Mouse (Mus musculus) megakaryocyte, adult 5-6 weeks (primary cell): ENCODE results near the gene Arhgef3. TPM values are rescaled to one million over a fixed set of nuclear protein-coding genes. Genes with fewer than 3 reads are reported as not detected.

Experiments used
- ATAC-seq: 2 replicates; pipeline ENCODE4 v1.8.0; 2016; ENCODE audit warnings: mild to moderate bottlenecking, inconsistent platforms; ENCODE audit not compliant: poor library complexity, severe bottlenecking
- total RNA-seq, 2 experiments: library from RNA; stranded (forward) in 1 of 2; stranded (reverse) in 1 of 2; fragments of 153-499, 151-499 nt in 1 of 2; fragments of 221-1000, 200-1000 nt in 1 of 2; gene quantifications; 2 replicates each; pipeline versions ENCODE4 v1.2.3 to v1.2.4; 2015 to 2017

The Arhgef3 gene
- total RNA-seq, 2 experiments from 2014 or later, result 40.5 to 58.8 TPM

DNA sequence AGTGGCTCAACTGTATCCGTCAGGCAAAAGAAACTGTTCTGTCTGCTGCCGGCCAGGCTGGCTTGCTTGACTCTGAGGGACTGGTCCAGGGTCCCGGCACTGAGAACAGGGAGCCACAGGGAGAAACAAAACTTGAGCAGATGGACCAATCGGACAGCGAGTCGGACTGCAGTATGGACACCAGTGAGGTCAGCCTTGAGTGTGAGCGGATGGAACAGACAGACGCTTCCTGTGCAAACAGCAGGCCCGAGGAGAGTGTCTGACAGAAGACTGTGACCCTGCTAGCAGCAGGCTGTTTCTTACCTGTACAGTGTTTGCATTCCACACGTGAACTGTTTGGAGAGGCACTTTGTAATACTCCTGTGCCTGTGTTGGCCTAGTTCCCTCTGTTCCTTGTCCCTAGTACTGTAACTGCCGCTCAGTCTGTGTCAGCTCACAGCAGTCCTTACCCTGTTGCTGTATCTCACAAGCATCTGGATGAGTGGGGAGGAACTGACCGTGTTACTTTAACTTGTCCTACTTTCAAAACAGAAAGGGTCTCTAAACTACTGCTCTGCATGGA is 287.1 kb downstream of the Arhgef3 start:
- ATAC-seq, result no peak

DNA sequence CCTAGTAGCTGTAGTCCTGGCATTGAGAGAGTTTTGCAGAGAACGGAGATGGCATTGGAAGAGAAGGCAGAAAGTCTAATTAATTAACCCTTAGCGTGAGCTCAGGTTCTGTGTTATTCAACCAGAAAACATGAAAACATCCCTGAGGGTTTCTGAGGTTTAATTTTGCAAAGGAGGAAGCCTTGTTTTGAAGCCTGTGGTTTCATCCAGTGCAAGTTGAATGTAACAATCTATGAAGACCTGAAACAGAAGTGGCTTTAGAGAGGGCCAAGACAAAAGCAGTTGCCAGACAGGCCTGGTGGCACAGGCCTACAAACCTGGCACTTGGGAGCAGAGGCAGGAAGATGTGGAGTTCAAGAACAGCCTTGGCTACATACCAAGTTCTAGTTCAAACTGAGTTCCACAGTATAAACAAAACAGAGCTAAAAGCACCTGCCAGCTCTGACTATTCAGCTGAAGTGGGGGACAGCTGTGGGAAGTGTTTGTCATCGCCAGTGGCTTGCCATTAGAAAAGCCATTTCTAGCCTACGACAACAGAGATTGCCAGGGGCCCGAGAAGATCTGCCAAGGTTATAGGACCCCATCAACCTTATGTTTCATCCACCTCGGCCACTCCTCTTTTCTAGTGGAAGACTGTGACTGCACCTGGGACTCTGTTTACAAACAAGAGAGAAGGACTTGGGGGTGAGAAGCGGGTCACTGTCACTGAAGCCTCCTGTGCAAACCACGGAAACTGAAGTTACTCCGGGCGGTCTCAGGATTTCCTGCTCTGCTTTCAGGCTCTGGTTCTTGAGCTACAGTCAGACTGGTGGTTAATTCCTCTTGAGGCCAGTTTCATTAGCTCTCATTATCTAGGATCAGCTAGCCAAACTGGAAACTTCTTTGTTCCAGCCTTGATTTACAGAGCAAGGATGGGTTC is 287.9 kb downstream of the Arhgef3 start:
- no peak for ATAC-seq

DNA sequence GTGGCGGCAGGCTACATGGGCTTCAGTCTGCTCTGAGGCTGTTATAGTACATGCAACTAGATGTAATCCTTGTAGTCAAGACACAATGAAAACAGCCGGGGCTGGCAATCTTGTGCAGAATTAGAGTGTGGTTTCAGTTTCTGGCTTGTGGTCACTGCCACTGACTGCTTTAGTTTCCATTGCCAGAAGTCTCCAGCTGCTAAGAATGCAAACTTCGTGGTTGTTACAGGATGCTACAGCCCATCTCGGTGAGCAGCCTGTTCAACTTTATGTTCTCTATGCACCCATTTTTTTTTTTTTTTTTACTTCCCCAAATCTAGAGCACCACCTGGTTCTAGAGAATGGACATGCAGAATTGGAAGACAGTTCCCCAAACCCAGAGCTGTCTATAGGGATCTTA is 290.8 kb downstream of the Arhgef3 start:
- ATAC-seq, result peak; percentile 84

DNA sequence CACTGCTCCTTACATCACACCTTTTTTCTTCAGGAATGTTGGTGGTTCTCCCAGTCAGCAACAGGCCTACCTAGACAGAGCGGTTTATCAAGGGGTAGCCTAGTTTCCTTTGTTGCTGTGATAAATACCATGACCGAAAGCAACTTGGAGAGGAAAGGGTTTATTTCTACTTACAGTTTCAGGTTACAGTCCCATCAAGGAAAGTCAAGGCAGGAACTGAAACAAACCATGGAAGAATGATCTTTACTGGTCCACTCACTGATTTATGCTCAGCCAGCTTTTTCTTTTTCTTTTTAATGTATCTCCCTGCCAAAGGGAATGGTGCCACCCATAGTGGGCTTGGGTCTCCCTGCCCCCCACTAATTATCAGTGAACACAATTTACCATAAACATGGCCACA is 291.2 kb downstream of the Arhgef3 start:
- ATAC-seq, result no peak

DNA sequence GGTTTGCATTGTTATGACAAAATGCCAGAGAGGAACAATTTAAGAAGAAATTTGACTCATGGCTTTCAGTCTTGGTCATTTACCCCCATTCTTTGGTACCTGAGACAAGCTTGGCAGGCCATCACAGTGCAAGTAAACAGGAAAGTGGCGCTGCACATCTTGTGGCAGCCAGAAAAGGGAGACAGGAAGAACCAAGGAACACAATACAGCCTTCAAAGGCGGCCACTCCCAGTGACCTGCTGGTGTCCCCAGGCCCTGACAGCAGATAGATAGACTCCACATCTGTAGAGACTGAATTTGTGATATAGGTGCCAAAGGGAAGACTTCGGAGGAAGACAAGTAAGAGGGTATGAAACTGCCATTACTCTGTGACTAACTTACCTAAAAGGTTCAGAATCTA is 293.5 kb downstream of the Arhgef3 start:
- no peak for ATAC-seq

DNA sequence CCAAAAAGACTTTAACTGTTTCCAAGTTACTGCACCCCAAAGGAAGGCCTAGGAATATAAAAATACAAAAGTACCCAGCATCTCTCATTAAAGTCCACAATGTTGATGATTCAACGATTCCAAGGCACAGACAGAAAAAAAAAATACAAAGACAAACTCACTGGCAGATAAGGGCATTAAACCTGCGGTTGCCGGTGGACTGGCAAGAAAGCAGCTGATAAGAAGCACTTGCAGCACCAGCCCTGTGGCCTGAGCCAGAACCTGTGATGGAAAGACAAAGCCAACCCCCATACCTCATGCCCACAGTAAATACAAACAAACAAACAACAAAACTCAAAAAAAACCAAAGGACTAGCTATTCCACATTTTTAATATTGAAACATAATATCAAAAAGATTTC is 295.0 kb downstream of the Arhgef3 start:
- ATAC-seq, result no peak

DNA sequence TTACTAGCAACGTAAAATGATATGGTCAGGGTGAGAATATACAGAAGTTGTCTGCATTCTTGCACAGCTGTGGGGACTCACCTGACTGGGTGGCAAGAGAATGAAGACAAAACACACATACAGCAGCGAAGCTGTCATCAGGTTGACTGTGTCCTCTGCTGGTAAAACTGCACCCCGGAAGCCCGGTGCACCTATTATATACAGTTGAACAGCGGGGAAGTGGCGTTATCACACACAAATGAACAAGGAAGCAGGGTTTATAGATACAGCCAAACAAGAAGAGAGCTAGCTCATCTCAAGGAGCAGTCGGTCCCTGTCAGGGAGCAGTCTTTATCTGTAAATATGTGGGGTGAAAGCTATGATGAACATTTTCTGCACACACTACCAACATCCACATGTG is 296.8 kb downstream of the Arhgef3 start:
- ATAC-seq, result no peak

DNA sequence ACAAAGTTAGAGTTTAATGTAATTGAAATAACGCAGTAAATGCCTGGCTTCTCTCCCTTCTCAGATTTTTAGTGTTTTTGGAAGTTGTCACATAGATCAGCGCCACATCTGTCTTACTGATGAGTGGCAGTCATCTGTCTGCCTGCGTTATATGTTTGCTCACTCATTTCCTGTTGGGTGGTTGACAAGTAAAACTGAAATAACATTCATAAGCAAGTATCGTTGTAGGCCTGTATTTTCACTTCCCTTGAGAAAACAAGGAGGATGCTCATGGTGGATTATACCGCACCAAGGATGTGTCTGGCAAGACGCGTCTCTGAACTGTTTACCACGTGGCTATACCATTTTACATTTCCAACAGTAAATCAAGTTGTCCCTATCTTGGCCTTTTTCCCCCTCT is 298.0 kb downstream of the Arhgef3 start:
- ATAC-seq, result peak; percentile 71

DNA sequence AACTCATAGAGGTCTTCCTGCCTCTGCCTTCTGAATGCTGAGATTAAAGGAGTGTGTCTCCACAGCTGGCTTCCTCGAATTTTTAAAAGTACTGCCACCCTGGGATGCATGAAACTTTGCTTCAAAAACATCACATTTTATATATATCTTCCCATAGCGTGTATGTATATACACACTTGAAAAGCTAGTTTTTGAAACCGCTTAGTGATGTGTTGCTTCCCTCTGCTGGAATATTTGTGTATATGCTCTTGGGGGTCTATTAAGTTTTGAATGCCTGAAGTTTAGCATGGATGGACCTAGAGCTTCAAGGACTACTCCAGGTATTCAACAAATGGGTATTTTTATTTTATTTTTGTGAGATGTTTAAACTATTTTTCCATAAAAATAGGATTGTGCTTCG is 299.3 kb downstream of the Arhgef3 start:
- ATAC-seq, result peak; percentile 80

DNA sequence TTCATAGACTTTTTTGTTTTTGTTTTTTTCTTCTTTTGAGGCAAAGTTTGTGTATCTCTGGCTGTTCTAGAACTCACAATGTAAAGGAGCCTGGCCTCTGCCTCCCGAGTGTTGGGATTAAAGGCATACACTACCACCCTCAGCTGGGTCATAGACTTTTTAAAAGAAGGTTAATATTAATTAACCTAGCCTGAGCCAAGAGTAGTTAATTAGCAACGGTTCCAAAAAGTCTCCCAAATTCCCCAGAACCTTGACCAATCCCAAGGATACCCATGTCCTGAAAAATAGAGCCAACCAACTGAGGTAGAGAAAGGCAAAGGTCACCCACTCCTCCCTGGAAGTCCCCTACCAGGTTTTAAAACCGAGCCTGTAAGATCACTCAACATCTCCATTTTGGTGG is 306.1 kb downstream of the Arhgef3 start:
- ATAC-seq, result no peak

DNA sequence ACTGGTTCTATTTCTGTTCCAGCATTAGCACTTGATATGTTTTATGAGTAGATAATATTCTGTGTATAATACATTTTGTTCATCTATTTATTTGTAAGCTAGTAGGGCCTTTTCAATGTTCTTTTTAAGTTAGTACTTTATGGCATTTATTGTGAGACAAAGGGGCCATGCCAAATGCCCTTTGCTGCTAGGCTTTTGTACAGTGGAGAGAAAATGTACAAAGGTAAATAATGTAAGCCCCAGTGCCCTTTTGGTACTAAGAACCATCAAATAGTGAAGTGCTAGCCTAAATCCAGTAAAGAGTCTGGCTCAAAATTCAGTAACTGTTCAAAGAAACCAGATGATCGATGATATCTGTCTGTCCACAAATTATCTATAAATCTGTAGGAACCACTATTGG is 307.6 kb downstream of the Arhgef3 start:
- no peak for ATAC-seq

DNA sequence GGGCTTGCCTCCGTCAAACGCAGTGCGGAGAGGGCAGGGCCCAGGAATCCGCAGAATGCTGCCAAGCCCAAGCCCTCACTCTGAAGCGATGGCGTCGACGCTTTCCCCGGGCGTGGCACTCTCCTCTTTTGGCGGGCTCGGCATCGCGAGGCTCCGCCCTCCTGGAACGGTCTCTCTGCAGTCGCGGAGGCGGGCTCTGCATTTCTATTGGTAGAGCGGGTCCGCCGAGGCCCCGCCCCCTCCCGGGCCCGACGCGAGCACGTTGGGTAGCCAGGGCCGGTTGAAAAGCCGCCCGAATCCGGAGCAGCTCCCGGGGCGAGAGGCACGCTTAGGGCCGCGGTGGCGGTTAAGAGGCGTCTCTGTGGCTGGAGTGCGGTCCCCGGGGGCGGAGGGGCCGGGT is 313.9 kb downstream of the Arhgef3 start, which contains the start of gene Fam208a:
Gene Fam208a (plus strand): TSS at position 262 of the 400 bp plus-strand sequence.
- peak; percentile 95 for ATAC-seq

DNA sequence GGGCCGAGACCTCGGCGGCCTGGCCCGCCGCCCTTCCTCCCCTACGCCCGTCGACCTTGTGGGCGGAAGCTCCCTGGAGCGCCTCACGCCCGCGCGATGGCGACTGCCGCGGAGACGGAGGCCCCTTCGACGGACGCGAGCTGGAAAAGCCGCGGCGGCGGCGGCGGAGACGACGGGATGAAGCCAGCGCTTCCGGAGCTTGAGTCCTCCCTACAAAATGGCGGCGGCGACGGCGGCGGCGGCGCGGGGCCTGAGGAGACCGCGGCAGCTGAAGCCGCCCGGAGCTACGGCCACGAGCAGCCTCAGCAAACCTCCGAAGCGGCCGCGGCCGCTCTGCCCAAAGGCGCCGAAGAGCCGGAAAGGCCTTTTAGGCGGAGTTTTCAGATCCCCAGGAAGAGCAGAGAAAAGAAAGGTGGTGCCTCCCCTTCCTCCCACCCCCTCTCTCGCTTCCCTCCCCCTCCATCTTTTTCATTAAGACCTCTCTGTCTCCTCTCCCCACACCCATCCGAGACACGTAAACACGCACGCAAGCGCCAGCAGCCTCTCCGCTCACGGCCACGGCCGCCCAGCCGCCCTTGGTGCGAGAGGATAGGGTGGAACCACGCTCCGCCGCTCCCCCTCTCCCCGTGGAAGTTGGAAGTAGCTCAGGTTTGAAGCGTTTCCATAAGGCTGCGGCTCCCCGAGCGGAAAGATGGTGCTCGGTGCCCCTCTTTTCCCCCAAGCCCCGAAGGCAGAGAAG is 314.4 kb downstream of the Arhgef3 start:
- peak; percentile 78 for ATAC-seq

DNA sequence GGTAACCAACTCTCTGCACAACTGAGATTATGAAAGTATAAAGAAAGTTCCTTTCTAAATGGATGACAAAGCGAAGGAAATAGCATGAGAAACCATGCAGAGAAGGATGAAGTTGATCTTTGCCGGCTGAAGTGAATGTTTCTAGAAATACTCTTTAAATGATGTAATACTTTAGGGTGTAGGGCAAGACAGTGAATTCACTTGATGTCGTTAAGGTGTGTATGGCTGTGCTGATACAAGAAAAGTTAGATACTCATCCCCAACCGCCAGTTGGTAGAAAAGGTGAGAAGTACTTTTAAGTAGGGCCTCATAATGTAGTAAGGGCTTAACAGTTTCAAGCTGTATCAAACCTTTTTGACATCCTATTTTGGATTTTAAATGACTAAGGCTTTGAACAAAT is 315.6 kb downstream of the Arhgef3 start:
- no peak for ATAC-seq

DNA sequence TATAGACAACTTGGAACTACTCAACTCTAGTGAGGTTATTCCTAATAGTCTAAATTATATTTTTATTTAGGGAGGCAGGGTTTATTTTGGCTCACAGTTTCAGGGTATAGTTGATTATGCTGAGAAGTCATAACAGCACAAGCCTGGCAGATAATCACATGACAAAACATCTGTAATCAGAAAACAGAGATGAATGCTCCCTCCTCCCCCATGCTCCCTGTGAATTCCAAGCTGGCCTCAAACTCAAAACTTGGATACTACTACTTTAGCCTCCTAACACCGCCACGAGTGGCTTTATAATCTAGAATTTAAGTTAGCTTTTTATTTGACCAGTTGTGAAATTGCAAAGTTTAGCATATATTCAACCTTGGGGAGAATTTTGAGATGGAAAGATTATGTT is 317.4 kb downstream of the Arhgef3 start:
- no peak for ATAC-seq

DNA sequence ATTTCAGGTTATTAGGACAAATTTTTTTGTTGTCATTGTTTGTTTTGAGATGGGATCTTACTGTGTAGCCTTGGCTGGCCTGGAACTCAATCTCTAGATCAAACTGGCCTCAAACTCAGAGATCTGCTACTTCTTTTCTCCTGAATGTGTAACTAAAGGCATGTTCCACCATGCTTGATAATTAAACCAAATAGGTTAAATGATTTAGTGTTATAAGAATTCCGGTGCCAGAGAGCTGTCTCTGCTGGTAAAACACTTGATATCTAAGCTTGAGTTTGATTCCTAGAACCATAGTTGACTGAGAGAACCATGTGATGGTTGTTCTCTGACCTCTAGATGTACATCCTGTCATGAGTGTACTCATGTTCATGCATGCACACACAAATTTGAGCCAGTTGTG is 321.4 kb downstream of the Arhgef3 start:
- ATAC-seq, result no peak

DNA sequence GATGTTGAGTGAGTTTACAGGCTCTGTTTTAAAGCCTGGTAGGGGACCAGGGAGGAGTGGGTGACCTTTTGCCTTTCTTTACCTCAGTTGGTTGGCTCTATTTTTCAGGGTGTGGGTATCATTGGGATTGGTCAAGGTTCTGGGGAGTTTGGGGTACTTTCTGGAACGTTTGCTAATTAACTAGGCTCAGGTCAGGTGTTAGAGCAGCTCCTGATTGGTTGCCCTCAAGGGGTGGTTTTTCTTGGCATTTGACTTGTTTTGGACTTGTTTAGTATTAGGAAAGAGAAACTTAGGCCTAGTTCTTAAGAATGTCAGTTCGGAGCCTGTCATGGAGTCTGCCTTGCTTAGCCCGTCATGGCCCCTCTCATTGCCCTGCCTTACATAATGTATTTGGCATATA is 322.1 kb downstream of the Arhgef3 start:
- ATAC-seq, result no peak

DNA sequence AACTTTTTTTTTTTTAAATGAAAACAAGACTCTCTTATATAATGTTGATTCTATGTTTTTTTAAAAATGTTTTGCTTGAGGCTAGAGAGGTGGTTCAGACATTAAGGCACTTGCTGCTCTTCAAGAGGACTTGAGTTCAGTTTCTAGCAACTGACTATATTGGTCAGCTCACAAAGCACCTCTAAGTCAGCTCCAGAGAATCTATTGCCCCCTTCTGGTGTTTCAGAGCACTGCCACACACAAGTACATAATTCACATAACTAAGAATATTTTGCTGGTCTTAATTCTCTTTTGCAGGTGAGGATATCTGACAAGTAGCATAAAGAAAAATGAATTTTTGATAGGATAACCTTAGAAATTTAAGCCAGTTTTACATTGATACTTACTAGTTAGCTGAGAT is 326.2 kb downstream of the Arhgef3 start:
- no peak for ATAC-seq

DNA sequence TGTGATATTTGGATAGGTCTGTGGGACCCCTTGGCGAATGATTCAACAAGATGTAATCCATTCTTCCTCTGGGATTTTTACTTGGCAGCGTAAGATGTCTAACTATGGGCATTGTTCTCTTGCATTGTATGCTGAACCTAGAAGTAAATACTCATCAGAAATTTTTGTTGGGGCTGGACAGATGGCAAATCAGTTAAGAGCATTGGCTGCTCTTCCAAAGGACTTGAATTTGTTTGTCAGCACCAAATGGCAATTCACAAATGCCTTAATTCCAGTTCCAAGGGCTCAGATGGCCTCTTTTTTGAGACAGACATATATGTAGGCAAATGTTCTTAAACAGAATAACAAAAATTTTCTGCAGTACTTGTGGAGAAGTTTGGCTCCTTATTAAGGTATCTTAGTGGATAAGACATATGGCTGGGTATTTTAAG is 330.2 kb downstream of the Arhgef3 start:
- no peak for ATAC-seq

DNA sequence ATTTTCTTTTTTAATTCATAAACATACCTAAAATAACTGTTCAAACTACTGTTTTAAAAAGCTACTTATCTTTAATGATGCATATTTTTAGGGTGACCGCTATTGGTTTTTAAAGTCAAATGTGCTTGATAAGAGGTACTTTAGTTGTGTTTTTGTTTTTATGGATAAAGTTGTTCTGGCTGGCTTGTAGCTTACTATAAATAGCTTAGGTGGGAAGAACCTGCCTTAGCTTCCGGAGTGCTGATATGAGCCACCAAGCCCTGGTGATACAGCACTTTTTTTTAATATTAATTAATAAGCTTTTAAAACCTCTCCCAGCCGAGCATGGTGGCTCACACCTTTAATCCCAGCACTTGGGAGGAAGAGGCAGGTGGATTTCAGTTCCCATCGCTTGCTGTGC is 332.3 kb downstream of the Arhgef3 start:
- no peak for ATAC-seq
